Mouse (Mus musculus) ES-Bruce4 (cell line): ENCODE data around the gene Ankrd24.

Experiments
- CTCF ChIP-seq: IDR thresholded peaks from one replicate; pipeline ENCODE4 v1.8.1; 2011; ENCODE audit warnings: low read depth, low read length
- POLR2A ChIP-seq: IDR thresholded peaks from one replicate; pipeline ENCODE4 v1.8.1; 2011; ENCODE audit warnings: low read length; ENCODE audit not compliant: insufficient read depth

- TF ChIP-seq CTCF (no peak), POLR2A (no peak)
Measured at GRCm38 (mm10) chr10:81615486-81615885, 12.9 kb upstream of the Ankrd24 start.
